Mouse (Mus musculus) layer of hippocampus, adult 18-20 months (tissue): ENCODE results near the gene Atxn2. TPM values are rescaled to one million over a fixed set of nuclear protein-coding genes. Genes with fewer than 3 reads are reported as not detected.
A peak's percentile ranks its signal among the peaks of the same experiment; 100 is the strongest.
"Not testable (repeated sequence)": the region's sequence is repeated elsewhere in the genome, so short reads cannot be mapped to it uniquely, and the experiment has no call there.

ENCODE experiments used
- DNase-seq, 2 experiments: peaks; one replicate each; pipeline ENCODE4 v3.0.0; 2022; ENCODE audit warnings: low spot score in 2 of 2
- total RNA-seq, 2 experiments: library from RNA; stranded (reverse); gene quantifications; 2 replicates each; pipeline ENCODE4 v1.2.3; 2021

Gene Atxn2
- total RNA-seq, 2 experiments from 2014 or later, result 212 to 241 TPM

- no peak for DNase-seq
These were observed 122.6 kb downstream of the Atxn2 start for GRCm38 (mm10) chr5:121833572-121834240.

DNA sequence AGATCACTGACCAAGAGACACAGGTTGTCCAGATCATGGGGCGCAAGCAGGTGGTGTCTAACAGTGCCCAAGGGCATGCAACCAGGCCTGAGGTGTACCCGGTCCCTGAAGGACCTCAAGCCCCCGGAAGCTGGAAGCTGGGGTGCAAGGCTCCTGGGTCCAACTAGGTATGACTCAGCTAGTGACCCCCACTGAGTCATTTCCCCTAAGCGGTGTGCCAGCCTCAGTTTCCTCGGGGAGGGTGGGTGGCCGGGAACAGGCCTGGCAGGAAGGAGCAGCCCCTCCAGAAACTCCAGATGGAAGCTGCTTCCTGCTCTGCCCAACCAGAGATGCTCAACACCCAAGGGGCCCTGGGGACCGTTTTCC lies 123.1 kb downstream of the Atxn2 start:
- DNase-seq, result no peak

DNA sequence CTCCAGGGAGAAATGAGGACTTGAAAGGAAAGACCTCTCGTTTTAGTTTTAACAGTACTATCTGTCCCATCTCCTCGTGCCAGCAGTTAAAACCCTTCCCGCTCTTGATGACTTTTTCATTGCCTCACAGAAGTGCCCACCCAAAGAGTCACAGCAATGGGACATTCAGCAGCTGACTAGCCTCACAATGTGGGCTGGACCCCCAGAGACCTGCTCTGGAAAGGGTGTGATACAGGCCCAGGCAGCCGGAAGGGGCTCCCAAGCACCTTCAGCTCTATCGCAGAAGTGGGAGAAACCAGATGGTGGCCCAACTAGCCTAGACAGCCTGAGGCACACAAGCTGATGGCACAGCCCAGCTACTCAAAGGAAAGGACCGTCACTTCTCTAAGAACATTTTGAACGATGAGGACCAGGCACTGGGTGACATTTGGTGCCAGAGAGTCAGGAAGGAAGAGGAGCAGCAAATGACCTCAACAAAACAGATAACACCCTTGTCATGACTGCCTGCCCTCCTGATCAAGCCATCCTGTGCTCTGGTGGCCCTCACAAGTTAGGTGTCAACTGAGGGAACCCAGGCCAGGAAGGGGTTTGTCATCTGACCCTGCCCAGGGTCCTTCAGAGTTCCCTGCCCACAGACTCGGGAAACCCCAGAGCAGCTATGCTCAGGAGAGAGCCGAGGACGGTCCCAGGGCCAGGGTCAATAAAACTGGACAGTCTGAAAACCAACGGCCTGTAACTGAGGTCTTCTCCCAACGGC lies 124.0 kb downstream of the Atxn2 start:
- no peak for DNase-seq

DNA sequence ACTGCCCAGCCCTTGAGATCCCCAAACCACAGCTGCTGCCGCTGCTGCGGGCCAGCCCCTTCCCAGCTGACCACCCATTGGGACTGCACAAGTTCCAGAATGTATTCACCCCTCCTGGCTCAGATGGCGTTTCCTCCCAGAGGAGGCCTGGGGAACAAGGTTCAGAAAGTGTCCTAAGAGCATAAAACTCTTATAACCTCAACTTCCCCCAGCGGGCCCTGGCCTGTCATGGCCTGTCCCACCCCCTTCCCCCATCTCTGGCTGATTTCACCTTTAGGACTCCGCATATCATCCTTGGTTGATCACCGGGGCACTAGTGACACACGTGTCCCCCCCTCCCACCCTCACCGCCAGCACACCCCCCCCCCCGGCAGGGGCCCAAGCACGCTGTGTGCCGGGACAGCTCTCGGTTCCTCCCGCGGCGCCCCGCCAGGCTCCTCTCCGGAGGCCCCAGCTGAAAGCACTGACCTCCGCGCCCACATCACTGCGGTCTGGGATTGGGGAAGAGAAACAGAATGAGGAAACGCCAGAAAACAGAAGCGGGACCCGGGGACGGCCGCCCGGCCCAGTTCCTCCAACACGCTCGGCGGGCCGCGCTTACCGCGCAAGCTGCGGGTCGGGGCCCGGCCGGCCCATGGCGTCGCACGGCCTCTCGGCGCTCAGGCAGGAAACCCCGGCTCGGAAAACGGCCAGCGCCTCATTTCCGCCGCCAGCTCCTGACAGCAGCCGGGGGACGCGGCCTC lies 125.0 kb downstream of the Atxn2 start:
- no peak for DNase-seq

- peak; percentile 60 to 86 for DNase-seq
These were observed 125.7 kb downstream of the Atxn2 start for GRCm38 (mm10) chr5:121836692-121837415.

DNA sequence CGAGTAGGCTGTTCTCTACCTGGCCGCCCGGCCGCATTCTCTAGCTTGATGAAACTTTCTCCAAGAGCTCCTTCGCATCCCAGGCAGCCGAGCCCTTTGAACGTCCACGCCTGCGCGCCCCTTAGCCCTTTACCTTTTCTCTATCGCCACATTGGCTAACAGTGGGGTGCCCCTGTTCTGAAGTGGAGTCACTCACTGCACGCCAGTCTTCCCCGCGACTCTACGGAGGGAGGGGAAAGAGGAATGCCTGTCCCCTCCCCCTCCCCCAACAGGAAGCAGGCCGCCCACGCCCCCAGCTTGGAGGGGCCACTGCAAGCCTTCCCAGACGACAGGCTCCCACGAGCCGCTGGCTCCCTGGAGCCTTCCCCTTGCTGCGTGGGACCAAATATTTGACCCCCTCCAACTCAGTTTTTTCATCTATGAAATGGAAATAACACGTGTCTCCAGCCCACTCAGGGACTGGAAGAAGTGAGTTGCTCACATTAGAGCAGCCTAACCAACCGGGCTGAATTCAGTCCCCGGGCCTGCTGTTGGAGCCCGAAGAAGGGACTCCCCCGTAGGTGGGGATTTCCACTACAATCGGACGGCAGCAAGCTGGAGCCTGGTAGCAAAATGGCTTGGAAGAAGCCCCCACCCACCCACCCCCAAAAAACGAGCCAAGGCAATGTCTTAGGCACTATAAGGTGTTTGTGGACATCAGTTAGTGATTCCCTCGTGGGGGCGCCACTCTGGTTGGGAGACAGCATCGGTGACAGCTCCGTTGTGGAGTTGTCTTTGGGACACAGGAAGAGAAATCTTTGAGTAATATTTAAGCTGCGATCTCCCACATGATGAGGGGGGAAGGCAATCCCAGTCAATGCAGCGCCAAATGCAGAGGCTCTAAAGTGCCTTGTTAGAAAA lies 126.6 kb downstream of the Atxn2 start, which contains the start of gene Sh2b3:
Gene Sh2b3 (minus strand): TSS at position 206 of the 900 bp plus-strand sequence.
- peak in 1 of 2 experiments; percentile 57 for DNase-seq

DNA sequence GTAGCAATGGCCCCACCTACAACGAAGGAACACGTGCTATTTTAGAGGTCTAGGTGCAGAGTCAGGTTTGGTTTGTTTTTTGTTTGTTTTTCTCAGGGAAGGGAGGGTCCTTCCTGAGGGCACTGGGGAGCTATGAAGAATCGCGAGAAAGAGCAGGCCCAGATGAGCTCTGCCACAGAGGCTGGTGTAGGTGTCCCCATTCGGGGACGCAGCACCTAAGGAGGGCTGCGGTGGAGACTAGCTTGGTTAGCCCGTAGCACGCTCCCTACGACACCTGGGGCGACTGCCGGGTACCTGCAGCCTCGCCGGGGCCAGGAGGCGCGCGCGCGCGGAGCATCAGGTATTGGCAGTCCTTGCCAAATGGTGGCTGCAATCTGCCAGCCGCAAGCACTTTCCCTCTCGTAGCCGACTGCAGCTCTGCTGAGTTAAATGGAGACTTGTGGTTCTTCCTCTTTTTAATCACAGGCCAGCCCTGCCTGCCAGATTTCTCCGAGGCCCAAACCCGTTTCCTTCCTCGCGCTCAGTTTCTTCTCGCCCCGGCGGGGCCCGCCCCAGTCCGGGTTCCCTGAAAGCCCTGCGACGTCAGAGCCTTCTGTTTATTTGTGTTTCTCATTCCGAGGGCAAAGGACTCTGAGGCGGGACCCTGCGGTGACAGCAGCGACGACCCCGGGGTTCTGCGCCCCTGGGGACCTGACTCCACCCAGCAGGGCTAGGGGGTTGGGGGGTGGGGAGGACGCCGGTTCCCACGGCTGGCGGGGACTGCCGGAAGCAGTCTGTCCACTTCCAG lies 127.4 kb downstream of the Atxn2 start:
- peak in 1 of 2 experiments; percentile 60 for DNase-seq

DNA sequence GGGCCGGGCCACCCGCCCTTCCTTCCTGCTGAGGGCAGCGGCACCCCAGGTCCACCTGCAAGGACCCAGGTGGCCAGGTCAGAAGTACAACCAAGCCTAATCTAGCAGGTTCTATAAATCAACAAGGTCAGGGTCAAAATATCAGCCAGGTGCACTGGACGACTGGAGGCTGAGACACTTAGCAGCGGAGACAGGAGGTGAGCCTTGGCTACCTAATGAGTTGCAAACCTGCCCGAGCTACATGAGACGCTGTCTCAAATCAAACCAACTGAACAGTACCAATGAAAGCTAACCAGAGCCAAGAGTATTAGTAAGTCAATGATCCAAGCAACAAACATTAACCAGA lies 128.0 kb downstream of the Atxn2 start:
- DNase-seq, result no peak

DNA sequence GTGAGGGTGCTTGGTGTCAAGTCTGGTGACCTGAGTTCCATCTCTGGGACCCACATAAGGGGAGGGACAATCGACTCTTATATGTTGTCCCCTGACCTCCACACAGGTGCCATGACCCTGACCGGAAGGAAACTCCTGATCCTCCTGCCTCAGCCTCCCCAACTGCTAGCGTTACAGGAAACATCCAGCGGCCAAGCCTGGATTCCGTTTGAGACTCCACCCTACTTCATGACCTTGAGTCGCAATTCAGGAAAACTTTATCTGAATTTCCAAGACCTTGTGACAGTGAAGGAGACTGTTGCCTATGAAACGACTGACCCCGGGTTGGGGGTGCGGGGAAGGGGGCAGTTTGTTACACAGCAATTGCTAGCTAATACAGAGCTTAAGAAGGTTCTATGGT lies 130.4 kb downstream of the Atxn2 start:
- DNase-seq, result no peak

DNA sequence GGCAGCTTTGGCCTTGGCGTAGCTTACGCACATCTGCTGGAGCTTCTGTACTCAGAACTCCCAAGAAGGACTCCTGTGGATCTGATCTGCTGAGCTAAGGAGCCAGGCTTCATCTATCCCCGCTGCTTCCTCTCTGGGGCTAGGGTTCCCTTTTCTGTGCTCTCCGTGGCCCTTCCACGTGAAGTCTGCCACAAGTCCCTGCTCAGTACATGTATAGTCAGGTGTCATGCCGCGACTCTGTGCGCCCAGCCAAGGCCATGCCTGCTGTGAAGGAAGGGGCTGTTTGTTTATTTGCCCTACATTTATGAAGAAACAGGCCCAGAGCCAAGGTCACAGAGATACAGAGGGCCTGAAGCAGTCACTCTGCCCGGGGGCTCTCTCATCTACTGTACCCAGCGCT lies 130.8 kb downstream of the Atxn2 start:
- no peak for DNase-seq

- DNase-seq, result peak in 1 of 2 experiments; percentile 86
These were observed 131.6 kb downstream of the Atxn2 start for GRCm38 (mm10) chr5:121842665-121843118.

DNA sequence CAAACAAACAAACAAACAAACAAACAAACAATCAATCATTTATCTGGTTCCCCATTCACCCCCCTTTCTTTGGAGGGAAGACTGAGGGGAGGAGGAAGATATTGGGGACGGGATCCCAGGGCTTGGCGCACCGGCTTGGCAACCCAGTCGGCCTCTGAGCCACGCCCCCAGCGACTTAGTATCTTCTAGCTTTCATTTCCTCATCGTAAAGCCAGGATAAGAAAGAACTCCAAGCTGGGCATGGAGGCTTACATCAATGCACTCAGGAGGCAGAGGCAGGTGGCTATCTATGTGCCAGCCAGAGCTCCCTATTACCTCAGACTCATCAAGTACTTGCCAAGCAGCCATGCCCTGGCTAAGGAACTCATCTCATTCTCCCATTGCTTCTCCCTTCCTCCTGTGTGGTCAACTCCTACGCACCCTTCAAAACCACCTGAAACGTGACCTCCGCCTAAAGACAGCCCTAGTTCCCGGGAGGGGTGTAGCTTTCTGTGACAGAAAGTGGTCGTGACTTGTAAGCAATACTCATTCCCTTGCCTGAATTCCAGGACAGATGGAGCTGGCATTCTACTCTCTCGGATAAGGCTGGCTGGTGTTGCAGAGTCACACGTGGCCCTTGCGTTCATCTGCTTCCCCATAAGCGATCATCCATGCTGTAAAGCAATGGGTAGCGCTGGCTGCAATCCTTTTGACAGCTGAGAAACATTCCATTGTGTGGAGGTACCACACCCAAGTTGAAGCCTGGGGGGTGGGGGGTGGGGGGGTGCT lies 132.2 kb downstream of the Atxn2 start:
- no peak for DNase-seq

GRCm38 (mm10) chr5:121845361-121845760 lies 134.2 kb downstream of the Atxn2 start:
- no peak for DNase-seq

DNA sequence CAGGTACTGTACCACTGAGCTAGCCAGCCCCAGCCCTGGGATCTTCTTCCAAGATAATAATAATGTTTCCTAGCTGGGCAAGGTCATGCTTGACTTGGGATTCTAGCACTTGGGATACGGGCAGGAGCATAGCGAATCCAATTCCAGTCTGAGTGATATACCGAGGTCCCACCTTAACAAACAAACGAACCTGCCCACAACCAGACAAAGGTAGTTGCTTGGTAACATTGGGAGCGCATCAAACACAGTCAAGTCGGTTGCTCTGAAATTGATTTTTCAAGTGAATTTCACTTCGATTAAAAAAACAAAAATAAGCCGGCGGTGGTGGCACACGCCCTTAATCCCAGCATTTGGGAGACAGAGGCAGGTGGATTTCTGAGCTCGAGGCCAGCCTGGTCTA lies 135.2 kb downstream of the Atxn2 start:
- DNase-seq, result no peak

GRCm38 (mm10) chr5:121847269-121847668 lies 136.1 kb downstream of the Atxn2 start:
- DNase-seq, result not testable (repeated sequence)

DNA sequence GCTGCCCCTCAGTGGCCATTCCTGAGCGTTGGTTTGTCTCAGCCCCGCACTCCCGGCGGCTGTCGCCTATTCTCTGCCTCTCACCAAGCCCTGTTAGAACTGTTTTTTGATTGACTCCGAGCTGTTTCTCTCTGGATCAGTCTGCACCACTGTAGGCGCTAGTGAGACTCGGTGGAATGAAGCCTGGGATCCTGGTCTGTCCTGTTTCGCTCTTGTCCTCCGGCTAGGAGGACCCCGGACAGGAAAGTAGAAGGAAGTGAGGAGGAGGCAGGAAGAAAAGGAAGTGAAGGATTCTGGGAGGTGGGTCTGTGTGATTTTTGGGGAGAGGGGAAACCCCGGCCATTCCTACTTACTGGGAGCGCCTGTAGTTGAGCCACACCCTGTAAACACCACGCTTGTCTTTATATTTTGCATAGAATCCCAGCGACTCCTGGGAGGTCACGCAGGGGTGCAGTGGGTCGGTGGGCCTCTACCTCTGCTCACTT lies 136.9 kb downstream of the Atxn2 start:
- DNase-seq, result no peak

- peak; percentile 87 to 93 for DNase-seq
These were observed 137.6 kb downstream of the Atxn2 start, which contains the start of gene Pheta1 for GRCm38 (mm10) chr5:121848743-121849142. TSS of gene Pheta1 (plus strand) at chr5:121848984.
